Mouse (Mus musculus) forebrain, embryonic 15.5 days (tissue): ENCODE data around the gene Sp1. TPM values are rescaled to one million over a fixed set of nuclear protein-coding genes. Genes with fewer than 3 reads are reported as not detected.

Experiments used
- ATAC-seq: fragments of 200-750 bp; cut with Nextera tagmentation; replicated peaks from 2 replicates; pipeline ENCODE4 v1.8.0; 2017; ENCODE audit warnings: mild to moderate bottlenecking, moderate TSS enrichment, moderate library complexity
- H3K27ac ChIP-seq: fragments of 300-500 bp; sonication (generic); replicated peaks from 2 replicates; pipeline ENCODE4 v1.5.1; 2015; ENCODE audit warnings: mild to moderate bottlenecking, inconsistent platforms
- H3K27me3 ChIP-seq: fragments of 300-500 bp; sonication (generic); 2 replicates; pipeline ENCODE4 v1.6.1; 2015; ENCODE audit warnings: inconsistent platforms
- H3K36me3 ChIP-seq: fragments of 300-500 bp; sonication (generic); 2 replicates; pipeline ENCODE4 v1.6.1; 2015; ENCODE audit warnings: mild to moderate bottlenecking, inconsistent platforms
- H3K4me1 ChIP-seq: fragments of 300-500 bp; sonication (generic); 2 replicates; pipeline ENCODE4 v1.6.1; 2015; ENCODE audit warnings: inconsistent platforms
- H3K4me2 ChIP-seq: fragments of 300-500 bp; sonication (generic); replicated peaks from 2 replicates; pipeline ENCODE4 v1.6.1; 2015; ENCODE audit warnings: mild to moderate bottlenecking, inconsistent platforms
- H3K4me3 ChIP-seq: fragments of 300-500 bp; sonication (generic); 2 replicates; pipeline ENCODE4 v1.5.1; 2015; ENCODE audit warnings: mild to moderate bottlenecking, inconsistent platforms
- H3K9ac ChIP-seq: fragments of 300-500 bp; sonication (generic); replicated peaks from 2 replicates; pipeline ENCODE4 v1.6.1; 2015; ENCODE audit warnings: mild to moderate bottlenecking, inconsistent platforms
- H3K9me3 ChIP-seq: fragments of 300-500 bp; sonication (generic); 2 replicates; pipeline ENCODE4 v1.6.1; 2016; ENCODE audit warnings: inconsistent platforms
- WGBS: fragments of 180-500 bp; shearing (Covaris S2); methylation state at CpG from one replicate; pipeline ENCODE4 v1.1.7; 2015; ENCODE audit warnings: mixed read lengths; 5-methylcytosine and 5-hydroxymethylcytosine counted together
- polyA plus RNA-seq: library from polyadenylated mRNA; unstranded; fragments of >200 nt; fragmentation: Nextera tagmentation; extraction: Ambion mirVana; gene quantifications from 2 replicates; pipeline ENCODE4 v1.2.1, GENCODE M21; 2015

The Sp1 gene
- polyA plus RNA-seq: 5.4 and 5.6 TPM in 2 replicates

DNA sequence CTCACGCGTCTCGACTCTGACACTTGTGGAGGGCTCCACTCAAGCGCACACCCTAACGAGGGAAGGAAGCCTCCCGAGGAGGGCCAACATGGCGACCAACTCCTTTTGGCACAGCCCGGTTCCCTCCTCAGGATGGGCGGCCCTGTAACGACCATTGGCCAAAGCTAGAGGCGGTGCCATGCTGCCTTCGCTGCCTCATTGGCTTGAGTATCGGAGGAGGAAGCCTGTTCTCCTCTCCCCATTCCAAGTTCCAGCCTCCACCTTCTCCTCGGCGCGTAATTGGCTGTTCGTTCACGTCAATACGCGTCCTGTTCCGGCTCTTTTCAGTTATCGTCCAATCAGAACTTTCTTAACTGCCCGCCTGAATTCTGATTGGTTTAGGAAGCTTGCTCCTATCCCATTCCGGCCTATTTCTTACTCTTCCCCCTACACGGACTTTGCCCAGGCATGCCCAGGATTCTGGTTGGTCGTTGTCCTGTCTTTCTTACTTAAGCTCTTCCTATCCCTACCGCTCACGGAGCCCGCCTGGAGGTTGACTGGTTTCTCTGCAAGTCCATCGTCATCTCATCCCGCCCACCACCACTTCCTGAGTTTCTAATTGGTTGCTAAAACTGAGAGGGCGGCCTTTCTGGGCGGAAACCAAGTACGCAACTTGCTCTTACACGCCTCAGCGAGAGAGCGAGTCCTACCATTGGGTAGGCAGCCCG lies at the start of gene Sp1:
TSS of gene Sp1 (plus strand) at position 655 of the 707 bp plus-strand sequence.
- H3K4me1 ChIP-seq: peaks cover 42% of the 10 kb centered on the region
- H3K9me3 ChIP-seq: no peaks in the 10 kb centered on the region
- H3K27me3 ChIP-seq: no peaks in the 10 kb centered on the region
- ATAC-seq: peak; percentile 99
- peak within 1 kb of the TSS; percentile 82 for H3K9ac ChIP-seq
- under 1% methylated on average over 38 of the region's 38 CpGs for WGBS
- H3K36me3 ChIP-seq: peaks cover 26% of the 10 kb centered on the region
- peak within 1 kb of the TSS; percentile 89 for H3K4me3 ChIP-seq
- H3K4me2 ChIP-seq: peak within 1 kb of the TSS; percentile 65
- peak within 1 kb of the TSS; percentile 100 for H3K27ac ChIP-seq

DNA sequence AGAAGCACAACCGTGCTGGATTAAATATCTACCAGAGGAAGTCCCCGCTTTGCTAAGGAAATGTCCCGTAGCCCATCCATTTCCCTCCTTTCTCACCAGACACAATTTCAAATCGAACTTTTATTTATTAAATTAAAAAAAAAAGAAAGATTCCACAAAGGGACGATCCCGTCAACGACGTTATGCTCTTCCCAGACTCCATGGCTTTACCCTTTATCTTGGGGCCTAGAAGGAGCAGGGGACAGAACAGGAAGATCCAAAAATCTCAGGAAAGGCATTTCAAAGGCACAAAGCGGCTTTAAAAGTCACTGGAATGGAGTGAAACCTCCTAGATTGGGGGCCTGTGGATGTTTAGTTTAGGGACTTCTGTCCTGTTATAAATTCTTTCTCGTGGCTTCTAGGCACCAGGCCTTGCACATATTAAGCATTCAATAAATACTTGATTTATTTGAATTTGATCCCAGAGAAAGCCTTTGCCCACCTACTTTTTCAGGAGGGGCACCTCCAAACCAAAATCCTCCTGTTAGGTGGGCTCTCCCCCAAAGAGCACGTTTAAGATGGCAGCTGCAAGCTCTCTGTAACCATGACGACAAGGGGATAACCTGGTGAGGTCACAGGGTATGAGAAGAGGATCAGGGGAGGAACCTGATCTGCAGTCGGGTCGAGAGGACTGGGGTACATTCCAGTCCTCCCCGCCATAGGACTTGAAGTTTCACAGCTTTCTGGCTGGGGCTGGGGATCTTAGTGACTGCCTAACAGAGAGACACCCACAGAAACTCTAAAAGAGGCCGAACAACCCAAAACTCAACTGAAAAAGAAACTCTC lies 49.2 kb upstream of the Sp1 start:
- Histone ChIP-seq H3K4me1 (peaks cover 24% of the 10 kb centered on the region), H3K9ac (no peak overlapping the region), H3K9me3 (no peaks in the 10 kb centered on the region), H3K4me3 (no peak overlapping the region), H3K27ac (no peak overlapping the region), H3K4me2 (peak overlapping the region; percentile 99; the same call in 1 of the 2 replicates), H3K27me3 (peaks cover 36% of the 10 kb centered on the region), H3K36me3 (no peaks in the 10 kb centered on the region)
- no peak for ATAC-seq
- 35% methylated on average over 16 of the region's 16 CpGs for WGBS

DNA sequence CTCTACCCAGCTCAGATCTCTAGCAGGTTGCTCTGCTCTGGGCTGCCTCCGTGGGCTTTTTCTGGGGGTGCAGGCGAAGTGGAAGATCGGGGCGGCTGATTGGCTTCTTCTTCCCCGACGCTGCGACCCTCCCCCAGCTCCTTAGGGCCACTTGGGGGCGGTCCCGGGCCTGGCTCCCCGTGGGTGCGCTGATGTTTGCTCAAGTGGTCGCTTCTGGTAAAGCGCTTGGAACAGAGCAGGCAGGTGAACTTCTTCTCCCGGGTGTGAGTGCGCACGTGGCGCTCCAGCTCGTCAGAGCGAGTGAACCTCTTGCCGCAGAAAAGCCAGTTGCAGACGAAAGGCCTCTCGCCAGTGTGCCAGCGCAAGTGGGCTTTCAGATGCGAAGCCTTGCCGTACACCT lies 47.8 kb upstream of the Sp1 start:
- peak overlapping the region; percentile 13; the same call in 1 of the 2 replicates for H3K4me3 ChIP-seq
- peak overlapping the region; percentile 31 for H3K4me2 ChIP-seq
- H3K9me3 ChIP-seq: no peaks in the 10 kb centered on the region
- no peak for ATAC-seq
- H3K27me3 ChIP-seq: peaks cover 43% of the 10 kb centered on the region
- no peaks in the 10 kb centered on the region for H3K36me3 ChIP-seq
- no peak overlapping the region for H3K27ac ChIP-seq
- H3K4me1 ChIP-seq: peaks cover 24% of the 10 kb centered on the region
- no peak overlapping the region for H3K9ac ChIP-seq
- 2% methylated on average over 25 of the region's 25 CpGs for WGBS

DNA sequence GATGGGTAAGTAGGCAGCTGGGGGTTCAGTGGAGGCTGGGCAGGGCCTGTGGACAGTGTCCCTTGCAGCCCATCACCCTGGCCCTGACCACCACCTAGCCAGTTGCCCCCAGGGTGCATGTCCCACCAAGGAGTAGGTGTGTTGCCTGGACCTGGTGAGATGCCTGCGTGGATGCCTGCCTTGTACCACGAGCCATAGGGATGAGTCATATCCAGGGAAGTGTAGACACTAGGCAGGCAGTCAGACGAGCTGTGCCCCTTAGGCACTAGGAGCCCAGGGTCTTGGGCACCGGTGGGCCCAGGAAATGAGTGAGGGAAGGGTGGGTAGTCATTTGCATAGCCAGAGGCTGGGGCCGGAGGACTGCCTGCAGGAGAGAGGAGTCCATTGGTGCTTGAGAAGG lies 47.1 kb upstream of the Sp1 start:
- ATAC-seq: no peak
- H3K27ac ChIP-seq: no peak overlapping the region
- peaks cover 24% of the 10 kb centered on the region for H3K4me1 ChIP-seq
- no peaks in the 10 kb centered on the region for H3K9me3 ChIP-seq
- no peak overlapping the region for H3K9ac ChIP-seq
- no peaks in the 10 kb centered on the region for H3K36me3 ChIP-seq
- 36% methylated on average over 5 of the region's 5 CpGs for WGBS
- peak overlapping the region; percentile 31; the same call in 1 of the 2 replicates for H3K4me2 ChIP-seq
- H3K27me3 ChIP-seq: peaks cover 43% of the 10 kb centered on the region
- H3K4me3 ChIP-seq: no peak overlapping the region

DNA sequence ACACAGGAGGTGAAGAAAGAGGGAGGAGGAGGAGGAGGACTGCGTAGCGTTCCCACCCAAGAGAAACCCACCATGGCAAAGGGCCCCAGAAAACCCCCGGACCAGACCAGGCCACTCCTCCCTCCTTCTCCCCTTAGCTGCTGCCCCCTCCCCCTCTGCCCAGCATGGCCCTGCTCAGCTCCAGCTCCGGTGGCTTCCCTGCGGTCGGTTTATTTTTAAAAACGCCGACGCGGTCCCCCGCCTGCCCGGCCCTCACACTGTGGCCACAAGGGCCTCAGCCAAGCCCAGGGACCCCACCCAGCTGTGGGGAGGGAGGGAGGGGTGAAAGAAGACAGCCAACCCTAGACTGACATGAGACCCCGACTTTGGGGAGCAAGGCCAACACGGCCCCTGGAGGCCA lies 43.3 kb upstream of the Sp1 start:
- Histone ChIP-seq H3K4me1 (peaks cover 18% of the 10 kb centered on the region), H3K4me2 (no peak overlapping the region)
- WGBS: 18% methylated on average over 14 of the region's 14 CpGs

DNA sequence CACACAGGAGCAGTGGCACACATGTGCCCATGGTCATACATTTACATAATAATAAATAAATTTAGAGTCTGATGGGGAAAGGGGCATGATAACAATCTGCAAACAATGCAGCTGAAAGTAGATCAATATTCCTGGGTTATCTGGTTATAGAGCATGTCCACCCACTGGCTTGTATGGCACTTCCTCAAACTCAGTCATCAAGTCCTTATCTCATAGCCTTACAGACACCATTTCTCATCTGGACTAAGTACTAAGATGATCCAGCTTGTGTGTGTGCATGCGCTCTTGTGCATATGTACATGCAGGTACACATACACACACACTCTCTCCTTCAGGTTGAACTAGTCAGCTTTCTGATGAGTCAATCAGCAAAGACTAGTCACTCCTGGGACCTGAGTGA lies 41.3 kb upstream of the Sp1 start:
- WGBS: 93% methylated on average over 1 of the region's 1 CpGs
- H3K9ac ChIP-seq: no peak overlapping the region
- H3K27ac ChIP-seq: no peak overlapping the region
- H3K4me1 ChIP-seq: peaks cover 10% of the 10 kb centered on the region; the same call in 1 of the 2 replicates
- H3K4me3 ChIP-seq: no peak overlapping the region
- no peak overlapping the region for H3K4me2 ChIP-seq
- no peaks in the 10 kb centered on the region for H3K36me3 ChIP-seq
- no peaks in the 10 kb centered on the region for H3K9me3 ChIP-seq
- peaks cover 14% of the 10 kb centered on the region for H3K27me3 ChIP-seq
- ATAC-seq: no peak

More for the DNA sequence above, 43.3 kb upstream of the Sp1 start:
- Histone ChIP-seq H3K36me3 (no peaks in the 10 kb centered on the region), H3K9ac (no peak overlapping the region), H3K4me3 (no peak overlapping the region), H3K27ac (no peak overlapping the region), H3K9me3 (no peaks in the 10 kb centered on the region), H3K27me3 (peaks cover 29% of the 10 kb centered on the region)
- ATAC-seq: no peak

DNA sequence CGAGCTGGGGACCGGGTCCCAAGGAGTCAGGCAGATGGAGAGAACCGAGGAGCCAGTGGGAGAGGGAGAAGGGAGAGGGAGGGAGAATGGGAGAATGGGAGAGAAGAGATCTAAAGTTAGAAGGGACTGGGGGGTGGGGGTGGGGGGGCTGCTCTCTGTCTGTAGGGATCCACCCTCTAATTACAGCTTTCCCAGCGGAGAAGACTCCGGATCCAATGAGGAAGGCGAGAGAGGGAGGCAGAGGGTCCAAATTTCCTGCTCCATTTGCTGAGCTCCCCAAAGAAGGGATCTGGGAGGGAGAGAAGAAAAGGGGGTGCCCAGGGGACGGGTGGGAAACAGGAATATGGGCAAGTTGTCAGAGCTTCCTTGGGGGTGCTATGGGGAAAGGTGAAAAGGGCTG lies 39.7 kb upstream of the Sp1 start:
- no peak overlapping the region for H3K9ac ChIP-seq
- ATAC-seq: no peak
- H3K27me3 ChIP-seq: peaks cover 20% of the 10 kb centered on the region
- no peaks in the 10 kb centered on the region for H3K9me3 ChIP-seq
- no peaks in the 10 kb centered on the region for H3K36me3 ChIP-seq
- peak overlapping the region; percentile 35 for H3K4me2 ChIP-seq
- H3K27ac ChIP-seq: no peak overlapping the region
- 7% methylated on average over 7 of the region's 7 CpGs for WGBS
- H3K4me1 ChIP-seq: peaks cover 10% of the 10 kb centered on the region; the same call in 1 of the 2 replicates
- H3K4me3 ChIP-seq: peak overlapping the region; percentile 23

DNA sequence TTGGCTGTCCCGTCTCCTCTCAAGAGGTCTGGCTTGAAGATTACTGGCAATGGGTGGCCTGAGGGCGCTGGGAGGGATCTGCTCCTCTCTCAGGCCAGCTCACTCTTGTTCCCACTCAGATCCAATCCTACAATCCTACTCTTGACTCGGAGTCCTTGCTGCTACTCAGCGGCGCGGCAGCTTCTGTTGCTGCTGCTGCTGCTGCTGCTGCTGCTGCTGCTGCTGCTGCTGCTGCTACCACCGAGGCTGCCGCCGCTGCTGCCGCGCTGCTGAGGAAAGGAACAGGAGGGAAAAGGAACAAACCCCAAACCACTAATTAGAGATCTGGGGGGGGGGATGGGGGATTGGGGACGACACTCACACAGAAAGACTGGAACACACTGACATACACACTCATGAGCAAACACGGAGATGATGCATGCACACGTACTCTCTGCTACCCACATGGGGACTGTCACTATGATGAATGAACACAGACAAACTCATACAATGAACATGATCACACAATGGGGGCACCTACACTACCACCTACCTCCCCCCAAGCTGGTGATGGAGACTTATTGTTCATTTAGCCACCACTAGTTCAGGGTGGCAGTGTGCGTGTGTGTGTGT lies 39.1 kb upstream of the Sp1 start, which contains the start of gene Sp7:
TSS of gene Sp7 (minus strand) at position 450 of the 612 bp plus-strand sequence.
- ATAC-seq: peak; percentile 66
- peaks cover 20% of the 10 kb centered on the region for H3K27me3 ChIP-seq
- peak within 1 kb of the TSS; percentile 23 for H3K4me3 ChIP-seq
- H3K9me3 ChIP-seq: no peaks in the 10 kb centered on the region
- 6% methylated on average over 15 of the region's 15 CpGs for WGBS
- H3K4me1 ChIP-seq: peaks cover 10% of the 10 kb centered on the region; the same call in 1 of the 2 replicates
- peak within 1 kb of the TSS; percentile 35 for H3K4me2 ChIP-seq
- no peak within 1 kb of the TSS for H3K9ac ChIP-seq
- H3K27ac ChIP-seq: no peak within 1 kb of the TSS
- H3K36me3 ChIP-seq: no peaks in the 10 kb centered on the region

DNA sequence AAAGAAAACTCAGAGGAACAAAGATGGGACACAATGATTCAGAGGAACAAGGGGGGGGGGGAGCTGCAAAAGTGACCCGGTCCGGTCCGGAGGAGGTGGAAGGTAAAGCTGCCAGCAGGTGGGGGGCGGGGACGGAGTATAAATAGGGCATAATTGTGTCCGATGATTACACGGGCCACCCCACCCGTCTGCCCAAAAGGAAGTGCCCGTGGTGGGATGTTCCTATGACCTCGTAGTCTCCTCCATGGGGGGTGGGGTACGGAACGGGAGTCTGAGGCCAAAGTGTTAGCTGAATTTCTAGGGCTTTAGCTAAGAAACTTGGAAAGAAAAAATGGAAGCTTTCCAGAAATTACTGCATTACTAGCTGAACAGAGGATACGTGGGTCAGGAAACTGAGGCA lies 36.0 kb upstream of the Sp1 start:
- peaks cover 10% of the 10 kb centered on the region; the same call in 1 of the 2 replicates for H3K4me1 ChIP-seq
- H3K4me3 ChIP-seq: no peak overlapping the region
- no peak for ATAC-seq
- H3K36me3 ChIP-seq: no peaks in the 10 kb centered on the region
- H3K9ac ChIP-seq: no peak overlapping the region
- no peak overlapping the region for H3K27ac ChIP-seq
- WGBS: 17% methylated on average over 13 of the region's 13 CpGs
- no peaks in the 10 kb centered on the region for H3K9me3 ChIP-seq
- H3K4me2 ChIP-seq: no peak overlapping the region
- H3K27me3 ChIP-seq: peaks cover 14% of the 10 kb centered on the region

DNA sequence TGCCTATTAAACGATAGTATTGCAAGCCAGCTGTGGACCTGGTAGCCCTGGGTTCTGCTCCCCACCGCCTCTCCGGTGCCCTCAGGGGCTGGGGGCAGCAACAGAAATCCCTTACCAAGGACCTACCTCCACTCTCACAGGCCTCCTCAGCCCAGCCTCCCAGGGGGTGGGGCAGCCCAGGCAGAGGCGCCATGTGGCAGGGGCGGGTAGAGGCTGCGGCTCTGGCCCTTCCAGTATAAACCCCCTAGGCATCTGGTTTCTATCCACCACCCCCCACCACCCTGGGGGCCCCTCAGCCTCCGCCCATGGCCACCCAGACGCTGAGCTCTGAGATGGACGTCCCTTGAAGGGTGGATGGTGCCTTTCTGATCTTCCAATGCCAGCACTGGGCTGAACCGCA lies 35.2 kb upstream of the Sp1 start:
- ATAC-seq: no peak
- Histone ChIP-seq H3K9ac (no peak overlapping the region), H3K9me3 (no peaks in the 10 kb centered on the region), H3K4me3 (no peak overlapping the region), H3K27me3 (peaks cover 16% of the 10 kb centered on the region), H3K27ac (no peak overlapping the region), H3K36me3 (no peaks in the 10 kb centered on the region), H3K4me1 (peaks cover 10% of the 10 kb centered on the region; the same call in 1 of the 2 replicates), H3K4me2 (no peak overlapping the region)
- 12% methylated on average over 10 of the region's 10 CpGs for WGBS

DNA sequence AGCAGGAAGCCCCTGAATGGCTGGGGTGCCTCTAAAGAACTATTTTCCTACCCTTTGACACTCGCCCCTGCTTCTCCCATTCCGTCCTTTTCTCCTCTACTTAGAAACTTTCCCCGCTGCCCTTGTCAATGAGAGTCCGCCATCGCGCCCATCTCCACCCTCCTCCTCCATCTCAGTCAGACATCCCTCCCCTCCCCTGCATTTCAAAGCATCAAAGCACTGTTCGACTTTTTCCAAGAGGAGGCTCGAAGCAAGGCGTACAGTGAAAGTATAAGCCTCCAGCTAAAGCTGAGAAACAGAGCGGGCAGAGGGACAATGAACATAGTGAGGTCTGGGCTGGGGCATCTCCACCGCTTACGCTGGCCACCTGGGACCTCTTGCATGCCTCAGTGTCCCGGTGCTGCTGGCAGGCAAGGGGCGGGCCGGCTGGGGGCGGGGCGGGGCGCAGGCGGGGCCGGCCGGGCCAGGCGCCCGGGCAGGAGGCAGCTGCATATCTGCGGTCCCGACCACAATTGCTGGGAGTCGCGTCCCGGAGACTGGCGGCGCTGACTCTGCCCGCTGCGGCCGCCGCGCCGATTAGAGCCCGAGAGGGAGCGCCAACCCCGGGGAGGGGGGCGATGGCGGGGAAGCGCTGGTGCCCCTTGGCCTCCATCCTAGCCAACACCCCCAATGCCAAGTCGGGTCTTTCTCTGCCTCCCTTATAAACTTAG lies 29.3 kb upstream of the Sp1 start:
- ATAC-seq: peak; percentile 65
- Histone ChIP-seq H3K4me2 (peak overlapping the region; percentile 99), H3K9me3 (no peaks in the 10 kb centered on the region), H3K4me3 (peak overlapping the region; percentile 65), H3K27me3 (peaks cover 9% of the 10 kb centered on the region; the same call in 1 of the 2 replicates), H3K9ac (peak overlapping the region; percentile 72), H3K27ac (0 out of 2 replicates have a peak overlapping the region, but pooled peaks have one; percentile 33), H3K4me1 (peaks cover 18% of the 10 kb centered on the region), H3K36me3 (no peaks in the 10 kb centered on the region)
- under 1% methylated on average over 42 of the region's 43 CpGs for WGBS
